Mouse (Mus musculus) G1E (cell line): ENCODE measurements around the gene Prnd. TPM values are rescaled to one million over a fixed set of nuclear protein-coding genes. Genes with fewer than 3 reads are reported as not detected.

ENCODE experiments used
- ATAC-seq: 2 replicates; pipeline ENCODE4 v1.8.0; 2016; ENCODE audit warnings: mild to moderate bottlenecking; ENCODE audit not compliant: insufficient number of reproducible peaks, poor library complexity, low FRiP score, severe bottlenecking; ENCODE audit errors: extremely low read depth
- DNase-seq: peaks from one replicate; pipeline ENCODE4 v3.0.0; 2012; ENCODE audit warnings: low spot score
- H3K27me3 ChIP-seq: 2 replicates; pipeline ENCODE4 v1.6.1; 2012; ENCODE audit warnings: mild to moderate bottlenecking, low read length, inconsistent platforms; ENCODE audit not compliant: insufficient read depth
- H3K36me3 ChIP-seq: replicated peaks from 2 replicates; pipeline ENCODE3; 2012; ENCODE audit warnings: mild to moderate bottlenecking, inconsistent platforms
- H3K4me1 ChIP-seq: 2 replicates; pipeline ENCODE4 v1.6.1; 2012; ENCODE audit warnings: low read depth, low read length, inconsistent platforms, mixed read lengths; ENCODE audit not compliant: insufficient read depth
- H3K4me3 ChIP-seq: 2 replicates; pipeline ENCODE4 v1.5.1; 2012; ENCODE audit warnings: low read depth, mild to moderate bottlenecking, inconsistent platforms, low read length, moderate library complexity, mixed read lengths
- H3K9me3 ChIP-seq: replicated peaks from 2 replicates; pipeline ENCODE4 v1.6.1; 2012; ENCODE audit warnings: inconsistent platforms
- CTCF ChIP-seq: IDR thresholded peaks from 2 replicates; pipeline ENCODE4 v1.5.1; 2012; ENCODE audit warnings: low read depth, low read length, inconsistent platforms, mixed read lengths
- GATA1 ChIP-seq: IDR thresholded peaks from 2 replicates; pipeline ENCODE4 v1.6.1; 2012; ENCODE audit warnings: borderline replicate concordance, low read length, inconsistent platforms, mixed read lengths
- GATA2 ChIP-seq: IDR thresholded peaks from 2 replicates; pipeline ENCODE4 v1.6.1; 2012; ENCODE audit warnings: low read depth, low read length, inconsistent platforms, borderline replicate concordance
- POLR2AphosphoS5 ChIP-seq: IDR thresholded peaks from 2 replicates; pipeline ENCODE4 v1.6.1; 2012; ENCODE audit warnings: low read depth, low read length, inconsistent platforms; ENCODE audit not compliant: insufficient replicate concordance
- TAL1 ChIP-seq: conservative IDR thresholded peaks from 2 replicates; pipeline ENCODE4 v1.6.1; 2012; ENCODE audit warnings: low read depth, low read length, inconsistent platforms, mixed read lengths
- polyA plus RNA-seq: library from polyadenylated mRNA; stranded (reverse); fragments of >175 nt; gene quantifications from 2 replicates; pipeline ENCODE4 v1.2.3, GENCODE M21; 2012
- total RNA-seq, 2 experiments: library from RNA; stranded (forward) in 1 of 2; stranded (reverse) in 1 of 2; fragments of 200-1000 nt in 1 of 2; fragments of >200 nt in 1 of 2; fragmentation: Nextera tagmentation in 1 of 2; gene quantifications; 2 replicates each; pipeline ENCODE4 v1.2.3; 2014 to 2017

Gene Prnd
- total RNA-seq (2014; fragmentation: Nextera tagmentation) (not detected in 2 replicates), total RNA-seq (2017) (0.05 and 0.12 TPM in 2 replicates), polyA plus RNA-seq (not detected in 2 replicates)

DNA sequence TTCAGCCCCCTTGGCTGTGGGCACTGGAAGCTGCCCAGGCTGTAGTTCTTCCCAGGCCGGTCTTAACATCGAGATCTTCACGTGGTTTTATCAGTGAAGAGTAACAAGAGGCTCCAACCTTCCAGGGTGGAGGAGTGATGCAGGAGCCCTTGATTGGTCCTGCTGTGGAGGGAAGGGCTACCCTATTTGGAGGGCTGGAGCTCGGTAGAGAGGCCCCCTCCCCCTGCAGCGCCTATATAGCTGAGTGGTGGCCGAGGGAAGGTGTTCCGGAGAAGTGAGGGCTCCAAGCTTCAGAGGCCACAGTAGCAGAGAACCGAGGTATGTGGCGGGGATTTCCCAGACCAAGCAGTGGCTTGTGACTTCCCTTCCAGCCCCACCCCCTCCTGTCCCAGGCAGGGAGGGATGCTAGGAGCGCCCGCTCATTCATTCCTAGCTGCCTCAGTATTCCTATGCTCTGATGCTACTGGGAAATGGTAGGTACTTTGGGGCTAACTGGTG is at the start of gene Prnd:
Gene Prnd (plus strand): TSS at position 264 of the 498 bp plus-strand sequence.
- no peak for DNase-seq
- no peaks in the 10 kb centered on the region for H3K9me3 ChIP-seq
- no peak within 1 kb of the TSS for H3K4me3 ChIP-seq
- H3K4me1 ChIP-seq = peaks cover 14% of the 10 kb centered on the region
- H3K27me3 ChIP-seq = peaks cover 35% of the 10 kb centered on the region
- no peaks in the 10 kb centered on the region for H3K36me3 ChIP-seq
- ATAC-seq = no peak
- TF ChIP-seq TAL1 (no peak), GATA1 (no peak), CTCF (no peak), POLR2AphosphoS5 (no peak), GATA2 (no peak)

DNA sequence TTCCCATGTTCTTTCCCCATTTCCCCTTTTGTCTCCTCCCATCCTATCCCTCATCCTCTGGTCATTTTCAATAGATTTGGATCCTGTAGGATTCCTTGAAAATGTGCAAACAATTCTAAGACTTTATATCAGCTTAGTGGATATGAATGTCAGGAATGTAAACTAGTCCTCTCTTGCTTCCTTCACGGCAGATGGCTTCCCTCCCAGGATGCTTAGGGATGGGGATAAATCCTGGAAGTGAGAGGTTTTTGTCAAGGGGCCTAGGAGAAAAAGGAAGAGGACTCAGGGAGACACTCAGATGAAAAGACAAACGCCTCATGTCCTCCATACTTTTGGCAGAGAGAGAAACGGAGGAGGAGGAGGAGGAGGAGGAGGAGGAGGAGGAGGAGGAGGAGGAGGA is 48.2 kb upstream of the Prnd start:
- Histone ChIP-seq H3K4me3 (no peak overlapping the region), H3K9me3 (no peaks in the 10 kb centered on the region), H3K36me3 (no peaks in the 10 kb centered on the region), H3K27me3 (no peaks in the 10 kb centered on the region), H3K4me1 (peaks cover 49% of the 10 kb centered on the region)
- TF ChIP-seq GATA1 = no peak
- ATAC-seq (no peak), DNase-seq (no peak)

DNA sequence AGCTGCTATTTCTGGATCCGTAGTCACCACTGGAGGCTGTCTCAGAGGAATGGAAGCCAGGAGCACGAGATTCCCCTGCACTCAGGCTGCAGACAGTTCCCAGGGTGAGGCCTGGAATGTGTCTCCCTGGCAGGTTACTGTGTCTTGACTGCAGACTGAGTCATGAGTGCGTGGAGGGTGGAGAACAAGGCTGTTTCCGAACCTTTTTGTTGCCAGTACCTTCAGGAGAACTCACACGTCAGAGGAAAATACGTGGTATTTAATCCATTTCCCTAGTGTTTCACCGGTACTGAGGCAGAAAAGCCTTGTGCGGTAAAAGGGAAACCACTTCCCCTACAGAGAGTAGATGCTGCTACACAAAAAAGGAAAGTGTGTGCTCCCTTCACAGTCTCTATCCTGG is 47.8 kb upstream of the Prnd start:
- H3K27me3 ChIP-seq = no peaks in the 10 kb centered on the region
- H3K36me3 ChIP-seq = no peaks in the 10 kb centered on the region
- TF ChIP-seq POLR2AphosphoS5 (no peak), TAL1 (no peak), GATA1 (no peak), GATA2 (no peak), CTCF (no peak)
- ATAC-seq = no peak
- no peak for DNase-seq
- H3K4me3 ChIP-seq = no peak overlapping the region
- H3K9me3 ChIP-seq = no peaks in the 10 kb centered on the region
- H3K4me1 ChIP-seq = peaks cover 54% of the 10 kb centered on the region

DNA sequence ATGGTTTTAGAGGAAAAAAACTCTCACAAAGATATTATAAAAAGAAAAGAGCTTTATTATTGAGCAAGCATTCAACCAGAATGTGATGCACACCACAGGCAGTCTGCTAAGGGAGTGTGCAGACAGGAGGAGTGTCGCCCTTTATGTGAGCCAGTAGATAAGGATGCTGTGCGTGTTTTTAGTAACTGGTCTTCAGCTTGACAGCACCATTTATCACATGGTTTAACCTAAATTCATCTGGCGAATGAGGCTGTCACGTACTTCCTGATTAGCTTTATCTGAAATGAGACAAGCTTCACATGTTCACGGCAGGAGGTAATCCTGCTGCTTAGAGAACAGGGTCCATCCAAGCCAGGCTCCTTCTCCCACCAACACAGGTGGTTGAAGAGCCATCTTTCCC is 45.6 kb upstream of the Prnd start:
- Histone ChIP-seq H3K9me3 (no peaks in the 10 kb centered on the region), H3K4me1 (peaks cover 68% of the 10 kb centered on the region), H3K36me3 (no peaks in the 10 kb centered on the region), H3K4me3 (peak overlapping the region; percentile 24; the same call in 1 of the 2 replicates), H3K27me3 (no peaks in the 10 kb centered on the region)
- DNase-seq (peak; percentile 71), ATAC-seq (peak; percentile 91)
- TF ChIP-seq TAL1 = peak; percentile 83
- no peak for TF ChIP-seq POLR2AphosphoS5
- no peak for TF ChIP-seq GATA1
- no peak for TF ChIP-seq GATA2
- no peak for TF ChIP-seq CTCF

DNA sequence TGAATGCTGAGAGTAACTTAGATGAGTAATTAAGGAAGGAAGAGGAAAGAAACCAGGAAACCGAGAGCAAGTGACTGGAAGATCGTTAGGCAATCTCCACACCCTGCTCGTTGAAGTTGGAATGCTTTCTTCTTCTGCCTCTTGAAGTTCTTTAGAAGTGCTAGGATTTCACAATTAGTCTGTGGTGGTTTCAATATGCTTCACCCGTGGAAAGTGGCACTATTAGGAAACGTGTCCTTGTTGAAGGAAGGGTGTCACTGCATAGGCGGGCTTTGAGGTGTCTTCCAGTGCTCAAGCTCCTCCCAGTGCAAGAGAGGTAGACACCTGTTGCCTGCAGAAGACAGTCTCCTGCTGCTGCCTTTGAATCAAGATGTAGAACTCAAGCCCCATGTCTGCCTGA is 44.9 kb upstream of the Prnd start:
- ATAC-seq = no peak
- Histone ChIP-seq H3K36me3 (no peaks in the 10 kb centered on the region), H3K27me3 (no peaks in the 10 kb centered on the region), H3K4me3 (no peak overlapping the region; the same call in 1 of the 2 replicates), H3K9me3 (no peaks in the 10 kb centered on the region), H3K4me1 (peaks cover 67% of the 10 kb centered on the region)
- TF ChIP-seq POLR2AphosphoS5 (no peak), TAL1 (no peak), GATA2 (no peak)
- DNase-seq = no peak

DNA sequence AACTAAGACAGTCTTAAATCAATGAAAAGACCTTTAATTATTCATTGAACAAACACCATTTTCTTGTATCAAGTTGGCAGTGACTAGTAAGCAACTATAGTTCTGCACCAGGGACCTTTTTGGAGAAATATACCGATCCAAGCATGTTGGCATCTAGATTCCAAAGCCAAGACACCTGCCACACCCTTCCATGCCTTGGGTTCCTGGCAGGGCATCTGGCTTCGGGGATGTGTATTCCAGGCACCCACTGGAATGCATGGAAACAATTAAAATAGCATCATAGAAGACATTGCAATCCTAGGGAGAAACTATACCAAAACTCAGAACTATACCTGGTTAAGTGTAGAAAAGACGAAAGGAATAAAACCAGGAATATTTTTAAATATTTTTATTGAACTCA is 44.4 kb upstream of the Prnd start:
- DNase-seq (no peak), ATAC-seq (no peak)
- TF ChIP-seq CTCF = no peak
- no peak for TF ChIP-seq POLR2AphosphoS5
- no peak for TF ChIP-seq GATA2
- TF ChIP-seq TAL1 = no peak
- no peak for TF ChIP-seq GATA1
- no peaks in the 10 kb centered on the region for H3K9me3 ChIP-seq
- no peaks in the 10 kb centered on the region for H3K36me3 ChIP-seq
- H3K4me1 ChIP-seq = peaks cover 70% of the 10 kb centered on the region
- H3K4me3 ChIP-seq = no peak overlapping the region
- H3K27me3 ChIP-seq = no peaks in the 10 kb centered on the region

DNA sequence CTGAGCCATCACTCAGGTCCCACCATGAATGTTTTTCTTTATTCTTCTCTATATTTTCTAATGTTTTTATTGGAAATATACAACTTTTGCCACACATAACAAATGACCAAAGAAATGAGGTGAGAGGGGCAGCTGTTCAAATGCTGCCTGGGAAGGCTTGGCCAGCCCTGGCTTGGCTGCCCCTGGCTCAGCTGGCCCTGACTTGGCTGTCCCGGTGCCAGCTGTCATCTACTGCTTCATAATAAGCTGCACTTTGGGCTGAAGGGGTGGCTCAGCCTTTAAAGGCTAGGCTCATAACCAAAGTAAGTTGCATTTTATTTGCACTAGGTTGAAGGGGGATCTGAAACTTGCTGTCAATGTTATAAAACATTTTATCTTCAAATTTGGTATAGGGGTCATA is 43.8 kb upstream of the Prnd start:
- H3K4me1 ChIP-seq = peaks cover 74% of the 10 kb centered on the region
- TF ChIP-seq CTCF (no peak), GATA2 (no peak), POLR2AphosphoS5 (no peak), GATA1 (no peak), TAL1 (no peak)
- no peak overlapping the region for H3K4me3 ChIP-seq

More for the DNA sequence above, 43.8 kb upstream of the Prnd start:
- Histone ChIP-seq H3K27me3 (no peaks in the 10 kb centered on the region), H3K36me3 (no peaks in the 10 kb centered on the region), H3K9me3 (no peaks in the 10 kb centered on the region)
- DNase-seq (no peak), ATAC-seq (no peak)
